Mouse (Mus musculus) brain, embryonic 14.5 days (tissue): Measurements from ENCODE around the gene Pomt2.

Source experiments
- CTCF ChIP-seq: fragments of 200-500 bp; IDR thresholded peaks from 2 replicates; pipeline ENCODE4 v1.5.1; 2012; ENCODE audit warnings: inconsistent platforms, mild to moderate bottlenecking, moderate library complexity, borderline replicate concordance; ENCODE audit not compliant: insufficient read depth, insufficient read length; ENCODE audit errors: extremely low read depth
- POLR2A ChIP-seq: fragments of 200-500 bp; IDR thresholded peaks from 2 replicates; pipeline ENCODE4 v1.6.1; 2012; ENCODE audit warnings: mild to moderate bottlenecking, inconsistent platforms, borderline replicate concordance; ENCODE audit not compliant: poor library complexity, insufficient read depth, insufficient read length, severe bottlenecking; ENCODE audit errors: extremely low read depth

DNA sequence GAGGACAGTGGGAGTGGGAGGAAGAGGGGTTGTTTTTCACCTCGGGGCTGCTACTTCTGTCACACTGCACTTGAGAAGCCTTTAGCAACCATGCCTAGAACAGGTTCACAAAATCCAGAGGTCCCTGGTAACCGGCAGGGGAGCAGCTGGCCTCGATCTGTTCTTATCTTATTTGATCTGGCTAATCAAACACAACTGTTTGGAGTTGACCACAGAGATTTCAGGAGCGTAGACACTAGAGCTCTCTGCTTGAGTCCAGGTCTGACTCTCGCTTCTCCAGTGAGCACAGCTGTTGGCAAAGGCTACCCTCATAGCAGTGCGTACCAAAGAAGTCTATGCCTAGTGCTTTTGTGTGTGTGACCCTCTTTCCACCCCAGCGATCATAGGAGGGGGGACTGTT lies 10.3 kb upstream of the Pomt2 start:
- TF ChIP-seq CTCF (no peak), POLR2A (no peak)
